Mouse (Mus musculus): Measurements from ENCODE around the gene Alkbh2. TPM values are rescaled to one million over a fixed set of nuclear protein-coding genes. Genes with fewer than 3 reads are reported as not detected.

The Alkbh2 gene
- total RNA-seq (2014; rRNA removed; ENCODE audit: low replicate concordance) = 0.27 and 2.4 TPM in 2 replicates
- 4.0 and 4.1 TPM in 2 replicates for polyA plus RNA-seq (2015; fragmentation: Nextera tagmentation; extraction: Ambion mirVana)

- peaks cover 17% of the 10 kb centered on the region for H3K36me3 ChIP-seq (replicated peaks; ENCODE audit: control insufficient read depth, insufficient read depth, low read length)
- H3K9me3 ChIP-seq (replicated peaks; ENCODE audit: control insufficient read depth, low read length) = no peaks in the 10 kb centered on the region
- TF ChIP-seq EP300 (IDR thresholded peaks at IDR 0.05; ENCODE audit: low read depth) (no peak), CTCF (IDR thresholded peaks at IDR 0.05; ENCODE audit: low read depth) (peak; percentile 93)
- peak within 1 kb of the TSS; percentile 62 for H3K4me3 ChIP-seq (ENCODE audit: low read depth, low read length)
- H3K4me2 ChIP-seq (ENCODE audit: low read depth, low read length) = peak within 1 kb of the TSS; percentile 96
- ATAC-seq (ENCODE audit: insufficient read depth, low read depth) (peak; percentile 18; the same call in 1 of the 2 replicates), DNase-seq (ENCODE audit: low spot score) (peak; percentile 48)
- H3K9ac ChIP-seq (replicated peaks; ENCODE audit: low read depth, low read length) = peak within 1 kb of the TSS; percentile 52
- 1% methylated on average over 68 of the region's 69 CpGs for WGBS
- peak within 1 kb of the TSS; percentile 81 for H3K27ac ChIP-seq (ENCODE audit: low read depth)
- no peaks in the 10 kb centered on the region for H3K27me3 ChIP-seq (ENCODE audit: control insufficient read depth, insufficient read depth, low read length)
- H3K4me1 ChIP-seq (ENCODE audit: control insufficient read depth, insufficient read depth) = peaks cover 8% of the 10 kb centered on the region
Observed at GRCm38 (mm10) chr5:114127374-114128349, at the start of gene Alkbh2. Alkbh2 (minus strand) TSS chr5:114128218.

- Histone ChIP-seq H3K4me1 (ENCODE audit: control insufficient read depth, insufficient read depth) (peaks cover 19% of the 10 kb centered on the region), H3K4me2 (ENCODE audit: low read depth, low read length) (peak overlapping the region; percentile 75), H3K9ac (replicated peaks; ENCODE audit: low read depth, low read length) (peak overlapping the region; percentile 59; the same call in 1 of the 2 replicates), H3K9me3 (replicated peaks; ENCODE audit: control insufficient read depth, low read length) (no peaks in the 10 kb centered on the region), H3K4me3 (ENCODE audit: low read depth, low read length) (peak overlapping the region; percentile 51), H3K27ac (ENCODE audit: low read depth) (peak overlapping the region; percentile 88), H3K27me3 (ENCODE audit: control insufficient read depth, insufficient read depth, low read length) (no peaks in the 10 kb centered on the region), H3K36me3 (replicated peaks; ENCODE audit: control insufficient read depth, insufficient read depth, low read length) (no peaks in the 10 kb centered on the region)
- no peak for TF ChIP-seq EP300 (IDR thresholded peaks at IDR 0.05; ENCODE audit: low read depth)
- peak; percentile 32 for TF ChIP-seq CTCF (IDR thresholded peaks at IDR 0.05; ENCODE audit: low read depth)
- WGBS = 68% methylated on average over 8 of the region's 8 CpGs
- no peak for DNase-seq (ENCODE audit: low spot score)
- no peak for ATAC-seq (ENCODE audit: insufficient read depth, low read depth)
Observed at GRCm38 (mm10) chr5:114176548-114177400, 48.8 kb upstream of the Alkbh2 start.

GRCm38 (mm10) chr5:114175596-114176171, 47.7 kb upstream of the Alkbh2 start:
- DNase-seq (ENCODE audit: low spot score) (peak; percentile 97), ATAC-seq (ENCODE audit: insufficient read depth, low read depth) (peak; percentile 97)
- Histone ChIP-seq H3K27ac (ENCODE audit: low read depth) (peak overlapping the region; percentile 88), H3K4me2 (ENCODE audit: low read depth, low read length) (peak overlapping the region; percentile 75), H3K36me3 (replicated peaks; ENCODE audit: control insufficient read depth, insufficient read depth, low read length) (no peaks in the 10 kb centered on the region), H3K4me3 (ENCODE audit: low read depth, low read length) (peak overlapping the region; percentile 51), H3K4me1 (ENCODE audit: control insufficient read depth, insufficient read depth) (peaks cover 19% of the 10 kb centered on the region), H3K27me3 (ENCODE audit: control insufficient read depth, insufficient read depth, low read length) (no peaks in the 10 kb centered on the region), H3K9me3 (replicated peaks; ENCODE audit: control insufficient read depth, low read length) (no peaks in the 10 kb centered on the region), H3K9ac (replicated peaks; ENCODE audit: low read depth, low read length) (peak overlapping the region; percentile 59)
- WGBS = 0% methylated on average over 26 of the region's 26 CpGs
- TF ChIP-seq EP300 (IDR thresholded peaks at IDR 0.05; ENCODE audit: low read depth) = no peak
- TF ChIP-seq CTCF (IDR thresholded peaks at IDR 0.05; ENCODE audit: low read depth) = no peak

- H3K4me3 ChIP-seq (ENCODE audit: low read depth, low read length) = 0 out of 2 replicates have a peak overlapping the region, but pooled peaks have one; percentile 1
- 15% methylated on average over 16 of the region's 16 CpGs for WGBS
- ATAC-seq (ENCODE audit: insufficient read depth, low read depth) = no peak
Observed at GRCm38 (mm10) chr5:114174639-114175038, 46.6 kb upstream of the Alkbh2 start.

More at GRCm38 (mm10) chr5:114174639-114175038, 46.6 kb upstream of the Alkbh2 start:
- 0 out of 2 replicates have a peak overlapping the region, but pooled peaks have one; percentile 3 for H3K9ac ChIP-seq (replicated peaks; ENCODE audit: low read depth, low read length)
- H3K27me3 ChIP-seq (ENCODE audit: control insufficient read depth, insufficient read depth, low read length) = no peaks in the 10 kb centered on the region
- H3K36me3 ChIP-seq (replicated peaks; ENCODE audit: control insufficient read depth, insufficient read depth, low read length) = no peaks in the 10 kb centered on the region
- peaks cover 17% of the 10 kb centered on the region for H3K4me1 ChIP-seq (ENCODE audit: control insufficient read depth, insufficient read depth)
- no peaks in the 10 kb centered on the region for H3K9me3 ChIP-seq (replicated peaks; ENCODE audit: control insufficient read depth, low read length)
- TF ChIP-seq CTCF (IDR thresholded peaks at IDR 0.05; ENCODE audit: low read depth) (peak; percentile 45), EP300 (IDR thresholded peaks at IDR 0.05; ENCODE audit: low read depth) (no peak)
- peak overlapping the region; percentile 36 for H3K4me2 ChIP-seq (ENCODE audit: low read depth, low read length)
- H3K27ac ChIP-seq (ENCODE audit: low read depth) = peak overlapping the region; percentile 88
- DNase-seq (ENCODE audit: low spot score) = peak; percentile 50
